9 mouse cellular contexts compared by ENCODE assay signal in genomic region chr13:63305160-63306011, GRCm38 (mm10).
DNase-seq lines count a peak whose midpoint lies in the region; ATAC-seq lines count a peak whose summit lies in the region.
"Had no signal": no experiment of that assay in that cellular context is flagged by ENCODE, and none has a peak within 500 bp of the region (broad histone marks: within the 10 kb centered on the region; RNA-seq: fewer than 3 reads in every experiment).

No protein-coding gene starts in this region.

- 80% methylated on average over 16 of the region's 16 CpGs for WGBS in embryonic facial prominence, embryonic 13.5 days
- 77% methylated on average over 16 of the region's 16 CpGs for WGBS in embryonic facial prominence, embryonic 10.5 days
- 77% methylated on average over 16 of the region's 16 CpGs for WGBS in midbrain, embryonic 12.5 days
- whole genome bisulfite sequencing in midbrain, embryonic 16.5 days: 73% methylated on average over 16 of the region's 16 CpGs
- 24% methylated on average over 16 of the region's 16 CpGs for WGBS in limb, embryonic 15.5 days

- no peak for DNase-seq in embryonic facial prominence, embryonic 10.5 days (ENCODE audit: low spot score)
- peak; percentile 66 for DNase-seq in gastrocnemius, postnatal 25 days
- no peak for DNase-seq in thymus, postnatal 14 days

- H3K36me3 ChIP-seq in embryonic facial prominence, embryonic 13.5 days: peaks cover 47% of the 10 kb centered on the region
- peaks cover 64% of the 10 kb centered on the region for H3K36me3 ChIP-seq in embryonic facial prominence, embryonic 10.5 days (replicated peaks)
- peaks cover 32% of the 10 kb centered on the region for H3K36me3 ChIP-seq in midbrain, embryonic 12.5 days
- 0 out of 2 replicates have a peak, but pooled peaks cover 6% of the 10 kb centered on the region for H3K36me3 ChIP-seq in midbrain, embryonic 16.5 days (ENCODE audit: control insufficient read depth, insufficient read depth, low read length)
- H3K36me3 ChIP-seq in limb, embryonic 15.5 days: peaks cover 60% of the 10 kb centered on the region

- H3K4me3 ChIP-seq in embryonic facial prominence, embryonic 13.5 days: no peak overlapping the region
- no peak overlapping the region for H3K4me3 ChIP-seq in embryonic facial prominence, embryonic 10.5 days
- no peak overlapping the region for H3K4me3 ChIP-seq in midbrain, embryonic 12.5 days
- no peak overlapping the region for H3K4me3 ChIP-seq in midbrain, embryonic 16.5 days (ENCODE audit: low read depth, low read length)
- no peak overlapping the region for H3K4me3 ChIP-seq in limb, embryonic 15.5 days

- no peak for ATAC-seq in embryonic facial prominence, embryonic 13.5 days (ENCODE audit: insufficient number of reproducible peaks, insufficient read depth, low FRiP score, low TSS enrichment, low read depth)
- ATAC-seq in midbrain, embryonic 12.5 days (ENCODE audit: low FRiP score, low read depth): 0 out of 2 replicates have a peak, but pooled peaks have one; percentile 35
- no peak for ATAC-seq in midbrain, embryonic 16.5 days
- ATAC-seq in limb, embryonic 15.5 days (ENCODE audit: insufficient number of reproducible peaks, low FRiP score, low TSS enrichment, low read depth): peak; percentile 31
- no peak for ATAC-seq in megakaryocyte-erythroid progenitor cell, adult 5-6 weeks (replicated peaks; ENCODE audit: low FRiP score, low TSS enrichment, poor library complexity, severe bottlenecking)

- H3K9ac ChIP-seq in embryonic facial prominence, embryonic 13.5 days: no peak overlapping the region
- H3K9ac ChIP-seq in midbrain, embryonic 12.5 days (replicated peaks): no peak overlapping the region
- H3K9ac ChIP-seq in midbrain, embryonic 16.5 days (ENCODE audit: low read depth, low read length): no peak overlapping the region; the same call in 1 of the 2 replicates
- H3K9ac ChIP-seq in limb, embryonic 15.5 days: no peak overlapping the region

- H3K27me3 ChIP-seq in embryonic facial prominence, embryonic 13.5 days: no peaks in the 10 kb centered on the region
- H3K27me3 ChIP-seq in embryonic facial prominence, embryonic 10.5 days (replicated peaks; ENCODE audit: low read depth, poor library complexity, severe bottlenecking): no peaks in the 10 kb centered on the region
- no peaks in the 10 kb centered on the region for H3K27me3 ChIP-seq in midbrain, embryonic 12.5 days
- H3K27me3 ChIP-seq in midbrain, embryonic 16.5 days (ENCODE audit: control insufficient read depth, insufficient read depth, low read depth, low read length): no peaks in the 10 kb centered on the region
- no peaks in the 10 kb centered on the region for H3K27me3 ChIP-seq in limb, embryonic 15.5 days

- H3K4me1 ChIP-seq in embryonic facial prominence, embryonic 13.5 days: peaks cover 23% of the 10 kb centered on the region
- peaks cover 17% of the 10 kb centered on the region for H3K4me1 ChIP-seq in embryonic facial prominence, embryonic 10.5 days
- peaks cover 6% of the 10 kb centered on the region; the same call in 1 of the 2 replicates for H3K4me1 ChIP-seq in midbrain, embryonic 12.5 days
- H3K4me1 ChIP-seq in midbrain, embryonic 16.5 days (ENCODE audit: control insufficient read depth, insufficient read depth, low read length): peaks cover 4% of the 10 kb centered on the region; the same call in 1 of the 2 replicates
- peaks cover 50% of the 10 kb centered on the region for H3K4me1 ChIP-seq in limb, embryonic 15.5 days

- H3K9me3 ChIP-seq in embryonic facial prominence, embryonic 13.5 days: no peaks in the 10 kb centered on the region
- H3K9me3 ChIP-seq in embryonic facial prominence, embryonic 10.5 days: no peaks in the 10 kb centered on the region
- H3K9me3 ChIP-seq in midbrain, embryonic 12.5 days: no peaks in the 10 kb centered on the region
- no peaks in the 10 kb centered on the region for H3K9me3 ChIP-seq in midbrain, embryonic 16.5 days (replicated peaks; ENCODE audit: control insufficient read depth, low read length, poor library complexity, severe bottlenecking)
- H3K9me3 ChIP-seq in limb, embryonic 15.5 days: no peaks in the 10 kb centered on the region

- H3K27ac ChIP-seq in embryonic facial prominence, embryonic 13.5 days: peak overlapping the region; percentile 51
- no peak overlapping the region; the same call in 1 of the 2 replicates for H3K27ac ChIP-seq in embryonic facial prominence, embryonic 10.5 days (replicated peaks)
- H3K27ac ChIP-seq in midbrain, embryonic 12.5 days (replicated peaks): no peak overlapping the region
- H3K27ac ChIP-seq in midbrain, embryonic 16.5 days (ENCODE audit: low read length): no peak overlapping the region
- peak overlapping the region; percentile 75 for H3K27ac ChIP-seq in limb, embryonic 15.5 days
- H3K27ac ChIP-seq: macrophage had no signal

- H3K4me2 ChIP-seq in embryonic facial prominence, embryonic 13.5 days: no peak overlapping the region
- no peak overlapping the region for H3K4me2 ChIP-seq in midbrain, embryonic 12.5 days (replicated peaks)
- H3K4me2 ChIP-seq in midbrain, embryonic 16.5 days (ENCODE audit: low read length): no peak overlapping the region
- no peak overlapping the region for H3K4me2 ChIP-seq in limb, embryonic 15.5 days

Comparison
In these comparisons a context has a peak if more than half of its experiments do, and no peak if none do; other contexts are left out.
1. ATAC-seq: peak in midbrain, embryonic 12.5 days (single experiment) and limb, embryonic 15.5 days (single experiment); none in embryonic facial prominence, embryonic 13.5 days (single experiment), midbrain, embryonic 16.5 days (single experiment) and megakaryocyte-erythroid progenitor cell, adult 5-6 weeks (single experiment).
2. H3K27ac ChIP-seq: peak in embryonic facial prominence, embryonic 13.5 days (single experiment) and limb, embryonic 15.5 days (single experiment); none in embryonic facial prominence, embryonic 10.5 days (single experiment), midbrain, embryonic 12.5 days (single experiment) and midbrain, embryonic 16.5 days (single experiment).